Mouse (Mus musculus): Measurements from ENCODE around the gene Fam169b. TPM values are rescaled to one million over a fixed set of nuclear protein-coding genes. Genes with fewer than 3 reads are reported as not detected.

The Fam169b gene
- total and polyA plus RNA-seq, 2 experiments from 2014 or later, result 0.08 to 0.18 TPM

- WGBS, result 82% methylated on average over 9 of the region's 9 CpGs
- Histone ChIP-seq H3K4me1 (ENCODE audit: control insufficient read depth, insufficient read depth) (no peaks in the 10 kb centered on the region), H3K27me3 (ENCODE audit: control insufficient read depth, insufficient read depth, low read length) (no peaks in the 10 kb centered on the region)
These were observed 55.4 kb downstream of the Fam169b start for GRCm38 (mm10) chr7:68329000-68329399.

GRCm38 (mm10) chr7:68332799-68333198 is 59.2 kb downstream of the Fam169b start:
- Histone ChIP-seq H3K9ac (replicated peaks; ENCODE audit: low read depth, low read length) (no peak overlapping the region), H3K4me1 (ENCODE audit: control insufficient read depth, insufficient read depth) (no peaks in the 10 kb centered on the region), H3K4me2 (ENCODE audit: low read depth, low read length) (no peak overlapping the region), H3K9me3 (replicated peaks; ENCODE audit: control insufficient read depth, low read length) (no peaks in the 10 kb centered on the region), H3K4me3 (ENCODE audit: low read depth, low read length) (no peak overlapping the region), H3K27ac (ENCODE audit: low read depth) (no peak overlapping the region), H3K36me3 (replicated peaks; ENCODE audit: control insufficient read depth, insufficient read depth, low read length) (no peaks in the 10 kb centered on the region), H3K27me3 (ENCODE audit: control insufficient read depth, insufficient read depth, low read length) (no peaks in the 10 kb centered on the region)
- 65% methylated on average over 6 of the region's 6 CpGs for WGBS
- ATAC-seq (ENCODE audit: insufficient read depth, low read depth) (no peak), DNase-seq (ENCODE audit: low spot score) (no peak)
- no peak for TF ChIP-seq CTCF (IDR thresholded peaks at IDR 0.05; ENCODE audit: low read depth)
- TF ChIP-seq EP300 (IDR thresholded peaks at IDR 0.05; ENCODE audit: low read depth), result no peak

More at GRCm38 (mm10) chr7:68329000-68329399, 55.4 kb downstream of the Fam169b start:
- TF ChIP-seq EP300 (IDR thresholded peaks at IDR 0.05; ENCODE audit: low read depth) (no peak), CTCF (IDR thresholded peaks at IDR 0.05; ENCODE audit: low read depth) (no peak)
- Histone ChIP-seq H3K27ac (ENCODE audit: low read depth) (no peak overlapping the region), H3K36me3 (replicated peaks; ENCODE audit: control insufficient read depth, insufficient read depth, low read length) (no peaks in the 10 kb centered on the region), H3K4me3 (ENCODE audit: low read depth, low read length) (no peak overlapping the region), H3K9me3 (replicated peaks; ENCODE audit: control insufficient read depth, low read length) (no peaks in the 10 kb centered on the region), H3K4me2 (ENCODE audit: low read depth, low read length) (no peak overlapping the region), H3K9ac (replicated peaks; ENCODE audit: low read depth, low read length) (no peak overlapping the region)
- DNase-seq (ENCODE audit: low spot score) (no peak), ATAC-seq (ENCODE audit: insufficient read depth, low read depth) (no peak)

- ATAC-seq (ENCODE audit: insufficient read depth, low read depth) (no peak), DNase-seq (ENCODE audit: low spot score) (peak; percentile 13)
- H3K27ac ChIP-seq (ENCODE audit: low read depth), result no peak overlapping the region
- no peaks in the 10 kb centered on the region for H3K4me1 ChIP-seq (ENCODE audit: control insufficient read depth, insufficient read depth)
- WGBS, result 51% methylated on average over 8 of the region's 8 CpGs
- H3K4me3 ChIP-seq (ENCODE audit: low read depth, low read length), result no peak overlapping the region
- H3K4me2 ChIP-seq (ENCODE audit: low read depth, low read length), result no peak overlapping the region
- TF ChIP-seq CTCF (IDR thresholded peaks at IDR 0.05; ENCODE audit: low read depth) (no peak), EP300 (IDR thresholded peaks at IDR 0.05; ENCODE audit: low read depth) (no peak)
- no peaks in the 10 kb centered on the region for H3K36me3 ChIP-seq (replicated peaks; ENCODE audit: control insufficient read depth, insufficient read depth, low read length)
- no peak overlapping the region for H3K9ac ChIP-seq (replicated peaks; ENCODE audit: low read depth, low read length)
- no peaks in the 10 kb centered on the region for H3K27me3 ChIP-seq (ENCODE audit: control insufficient read depth, insufficient read depth, low read length)
- no peaks in the 10 kb centered on the region for H3K9me3 ChIP-seq (replicated peaks; ENCODE audit: control insufficient read depth, low read length)
These were observed 63.6 kb downstream of the Fam169b start for GRCm38 (mm10) chr7:68337080-68337781.

- no peak for DNase-seq (ENCODE audit: low spot score)
- no peaks in the 10 kb centered on the region for H3K36me3 ChIP-seq (replicated peaks; ENCODE audit: control insufficient read depth, insufficient read depth, low read length)
- H3K27ac ChIP-seq (ENCODE audit: low read depth), result no peak overlapping the region
- no peak overlapping the region for H3K4me3 ChIP-seq (ENCODE audit: low read depth, low read length)
- ATAC-seq (ENCODE audit: insufficient read depth, low read depth), result no peak
- no peak overlapping the region for H3K9ac ChIP-seq (replicated peaks; ENCODE audit: low read depth, low read length)
- no peak overlapping the region for H3K4me2 ChIP-seq (ENCODE audit: low read depth, low read length)
- H3K27me3 ChIP-seq (ENCODE audit: control insufficient read depth, insufficient read depth, low read length), result no peaks in the 10 kb centered on the region
- no peak for TF ChIP-seq EP300 (IDR thresholded peaks at IDR 0.05; ENCODE audit: low read depth)
- WGBS, result 81% methylated on average over 6 of the region's 6 CpGs
- no peaks in the 10 kb centered on the region for H3K4me1 ChIP-seq (ENCODE audit: control insufficient read depth, insufficient read depth)
- H3K9me3 ChIP-seq (replicated peaks; ENCODE audit: control insufficient read depth, low read length), result no peaks in the 10 kb centered on the region
These were observed 65.0 kb downstream of the Fam169b start for GRCm38 (mm10) chr7:68338680-68339079.

- no peaks in the 10 kb centered on the region for H3K4me1 ChIP-seq (ENCODE audit: control insufficient read depth, insufficient read depth)
- H3K4me3 ChIP-seq (ENCODE audit: low read depth, low read length), result no peak overlapping the region
- no peak for DNase-seq (ENCODE audit: low spot score)
- no peak overlapping the region for H3K27ac ChIP-seq (ENCODE audit: low read depth)
- no peak for ATAC-seq (ENCODE audit: insufficient read depth, low read depth)
- no peak overlapping the region for H3K4me2 ChIP-seq (ENCODE audit: low read depth, low read length)
- H3K27me3 ChIP-seq (ENCODE audit: control insufficient read depth, insufficient read depth, low read length), result no peaks in the 10 kb centered on the region
- no peaks in the 10 kb centered on the region for H3K36me3 ChIP-seq (replicated peaks; ENCODE audit: control insufficient read depth, insufficient read depth, low read length)
- 43% methylated on average over 5 of the region's 5 CpGs for WGBS
- TF ChIP-seq EP300 (IDR thresholded peaks at IDR 0.05; ENCODE audit: low read depth) (no peak), CTCF (IDR thresholded peaks at IDR 0.05; ENCODE audit: low read depth) (no peak)
- no peak overlapping the region for H3K9ac ChIP-seq (replicated peaks; ENCODE audit: low read depth, low read length)
- no peaks in the 10 kb centered on the region for H3K9me3 ChIP-seq (replicated peaks; ENCODE audit: control insufficient read depth, low read length)
These were observed 70.9 kb downstream of the Fam169b start for GRCm38 (mm10) chr7:68344561-68344960.

GRCm38 (mm10) chr7:68345963-68346362 is 72.3 kb downstream of the Fam169b start:
- 84% methylated on average over 10 of the region's 10 CpGs for WGBS
- Histone ChIP-seq H3K9ac (replicated peaks; ENCODE audit: low read depth, low read length) (no peak overlapping the region), H3K36me3 (replicated peaks; ENCODE audit: control insufficient read depth, insufficient read depth, low read length) (no peaks in the 10 kb centered on the region), H3K27ac (ENCODE audit: low read depth) (no peak overlapping the region), H3K4me2 (ENCODE audit: low read depth, low read length) (no peak overlapping the region), H3K27me3 (ENCODE audit: control insufficient read depth, insufficient read depth, low read length) (no peaks in the 10 kb centered on the region), H3K4me1 (ENCODE audit: control insufficient read depth, insufficient read depth) (no peaks in the 10 kb centered on the region), H3K4me3 (ENCODE audit: low read depth, low read length) (no peak overlapping the region), H3K9me3 (replicated peaks; ENCODE audit: control insufficient read depth, low read length) (no peaks in the 10 kb centered on the region)
- TF ChIP-seq CTCF (IDR thresholded peaks at IDR 0.05; ENCODE audit: low read depth) (no peak), EP300 (IDR thresholded peaks at IDR 0.05; ENCODE audit: low read depth) (no peak)
- no peak for ATAC-seq (ENCODE audit: insufficient read depth, low read depth)
- DNase-seq (ENCODE audit: low spot score), result no peak

Measured in heart, postnatal 0 days (tissue).